Mouse (Mus musculus) heart, adult 2 months (tissue): ENCODE results near the gene Slc2a13.

ENCODE experiments used
- CTCF ChIP-seq: fragments of 200-600 bp; IDR thresholded peaks from 2 replicates; pipeline ENCODE4 v1.8.1; 2022; ENCODE audit warnings: antibody characterized with exemption, mild to moderate bottlenecking, moderate library complexity
- POLR2A ChIP-seq: fragments of 200-500 bp; IDR thresholded peaks from 2 replicates; pipeline ENCODE4 v1.6.1; 2011; ENCODE audit warnings: mild to moderate bottlenecking, low read depth, low read length, control low read depth; ENCODE audit not compliant: insufficient read depth

DNA sequence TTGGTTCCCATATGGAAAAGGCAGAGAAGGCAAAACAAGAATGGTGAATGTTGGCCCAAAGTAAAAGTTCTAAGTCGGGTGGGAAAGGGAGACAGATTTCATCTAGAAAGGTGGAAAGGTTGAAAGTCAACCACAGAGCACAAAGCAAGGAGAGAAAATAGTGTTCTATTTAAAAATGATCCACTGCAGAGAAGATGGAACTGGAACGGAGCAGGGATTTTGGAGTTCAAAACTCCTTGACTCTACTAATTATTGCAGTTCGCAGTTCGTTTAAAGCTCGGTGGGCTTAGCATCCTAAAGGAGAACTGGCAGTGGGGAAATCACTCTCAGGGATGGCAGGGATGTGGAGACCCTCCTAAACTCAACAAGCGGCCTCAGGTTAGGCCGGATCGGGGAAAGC is 1.1 kb downstream of the Slc2a13 start:
- no peak for TF ChIP-seq POLR2A
- TF ChIP-seq CTCF, result no peak
